Mouse (Mus musculus) adrenal gland, postnatal 0 days (tissue): ENCODE data around the gene Abcd3. TPM values are rescaled to one million over a fixed set of nuclear protein-coding genes. Genes with fewer than 3 reads are reported as not detected.

Experiments used
- polyA plus RNA-seq: library from polyadenylated mRNA; unstranded; fragments of >200 nt; fragmentation: Nextera tagmentation; extraction: Ambion mirVana; gene quantifications from 2 replicates; pipeline ENCODE4 v1.2.1, GENCODE M21; 2015

The Abcd3 gene
- 38.7 and 48.5 TPM in 2 replicates for polyA plus RNA-seq

DNA sequence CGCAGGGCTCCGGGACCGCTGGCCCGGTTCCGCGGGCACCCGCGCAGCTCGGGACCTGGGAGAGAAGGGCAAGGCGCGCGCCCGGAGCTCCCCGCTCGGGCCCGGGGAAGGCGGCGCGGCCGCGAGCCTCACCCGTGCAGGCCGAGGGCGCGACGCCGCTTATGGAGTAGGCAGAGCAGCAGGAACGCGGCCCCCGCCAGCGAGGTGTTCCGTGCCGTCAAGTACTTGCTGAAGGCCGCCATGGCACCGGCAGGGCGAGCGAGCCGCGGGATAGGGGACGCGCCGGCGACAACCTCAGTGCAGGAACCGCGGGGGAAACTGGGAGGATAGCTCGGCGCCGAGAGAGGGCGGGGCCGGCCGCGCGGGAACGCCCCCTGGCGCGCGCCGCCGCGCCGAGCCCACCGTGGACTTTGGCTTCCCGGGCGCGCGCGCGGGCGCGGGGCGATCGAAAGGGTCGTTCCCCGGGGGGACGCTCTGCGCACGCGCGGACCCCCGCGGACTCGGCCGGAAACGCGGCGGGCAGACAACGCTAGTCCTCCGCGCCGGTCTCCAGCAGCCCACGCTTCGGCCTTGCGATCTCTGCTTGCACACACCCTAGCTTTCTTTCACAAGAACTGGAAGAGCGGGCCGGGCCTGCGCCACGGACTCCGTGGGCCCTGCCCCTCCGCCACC lies at the start of gene Abcd3:
Gene Abcd3 (minus strand): TSS at position 426 of the 672 bp plus-strand sequence.

DNA sequence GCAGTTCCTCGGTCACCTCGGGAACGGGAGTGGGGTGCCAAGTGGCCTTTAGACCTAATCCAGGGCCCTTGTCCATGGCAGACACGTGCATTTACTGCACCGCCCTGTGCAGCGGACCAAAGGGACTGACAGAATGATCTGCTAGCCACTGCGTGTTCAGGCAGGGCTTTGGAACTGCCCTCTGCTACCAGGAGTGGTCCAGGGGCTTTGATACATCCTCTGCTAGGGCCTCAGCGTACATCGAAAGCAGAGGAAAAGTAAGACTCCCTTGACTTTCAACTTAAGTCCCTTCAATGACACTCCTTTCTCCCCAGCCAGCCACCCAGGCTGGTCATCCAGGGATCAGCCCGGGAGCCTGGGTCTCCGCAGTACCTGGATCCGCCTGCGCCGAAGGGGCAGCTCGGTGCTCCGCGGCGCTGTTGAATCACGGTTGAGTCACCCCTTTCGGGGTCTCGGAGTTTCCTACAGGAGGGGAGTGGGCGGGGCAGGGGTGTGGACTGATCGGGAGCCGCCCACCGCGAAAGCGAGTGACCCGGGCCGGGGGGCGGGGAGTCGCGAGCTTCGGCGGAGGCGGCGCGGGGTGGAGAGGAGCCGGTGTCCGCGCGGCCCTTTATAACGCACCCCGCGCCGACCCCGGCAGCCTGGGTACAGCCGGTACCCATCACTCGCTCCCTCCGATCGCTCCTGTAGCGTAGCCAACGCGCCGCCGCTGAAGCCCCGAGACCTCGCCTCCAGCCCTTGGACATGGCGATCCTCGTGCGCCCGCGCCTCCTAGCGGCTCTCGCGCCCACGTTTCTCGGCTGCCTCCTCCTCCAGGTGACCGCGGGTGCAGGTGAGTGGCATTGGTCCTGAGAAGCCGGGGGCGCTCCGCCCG lies 91.9 kb downstream of the Abcd3 start, which contains the start of gene F3:
Gene F3 (plus strand): TSS at position 567 of the 874 bp plus-strand sequence.

Other genes starting within 250 kb of the Abcd3 start
- not detected in 2 replicates for gene 4930432M17Rik, start 144.5 kb downstream of the Abcd3 start, polyA plus RNA-seq
- gene F3, start 91.8 kb downstream of the Abcd3 start, polyA plus RNA-seq, result 10.2 and 13.5 TPM in 2 replicates
- gene Arhgap29, start 137.2 kb upstream of the Abcd3 start, polyA plus RNA-seq, result 21.3 and 28.1 TPM in 2 replicates
- 1.6 and 1.7 TPM in 2 replicates for gene Abca4, start 229.1 kb upstream of the Abcd3 start, polyA plus RNA-seq